Mouse (Mus musculus) cerebellum, adult 2 months (tissue): ENCODE results near the gene Cdc25b.

Source experiments
- CTCF ChIP-seq: fragments of 200-500 bp; IDR thresholded peaks from 2 replicates; pipeline ENCODE4 v1.5.1; 2011; ENCODE audit warnings: low read depth, mild to moderate bottlenecking, control low read depth, low read length, moderate library complexity, borderline replicate concordance; ENCODE audit not compliant: insufficient read depth
- POLR2A ChIP-seq: fragments of 200-500 bp; IDR thresholded peaks from 2 replicates; pipeline ENCODE4 v1.6.1; 2011; ENCODE audit warnings: low read length, control low read depth, borderline replicate concordance; ENCODE audit not compliant: insufficient read depth

- TF ChIP-seq POLR2A (no peak), CTCF (no peak)
Measured at GRCm38 (mm10) chr2:131189521-131190309, 3.0 kb downstream of the Cdc25b start.
